Mouse (Mus musculus): ENCODE data around the gene H2-DMb1. TPM values are rescaled to one million over a fixed set of nuclear protein-coding genes. Genes with fewer than 3 reads are reported as not detected.

H2-DMb1 gene
- polyA plus RNA-seq, 1 experiment from 2014 or later = 8.6 TPM

- WGBS = 19% methylated on average over 7 of the region's 7 CpGs
These were observed 36.0 kb upstream of the H2-DMb1 start for GRCm38 (mm10) chr17:34116736-34117370.

GRCm38 (mm10) chr17:34117421-34118112 lies 35.3 kb upstream of the H2-DMb1 start:
- Histone ChIP-seq H3K4me1 (ENCODE audit: insufficient read depth, low read length) (peaks cover 25% of the 10 kb centered on the region), H3K27me3 (ENCODE audit: insufficient read depth, low read length) (no peaks in the 10 kb centered on the region), H3K36me3 (ENCODE audit: insufficient read depth, low read length) (peaks cover 60% of the 10 kb centered on the region), H3K9me3 (ENCODE audit: low read length) (no peaks in the 10 kb centered on the region), H3K9ac (replicated peaks; ENCODE audit: low read length) (peak overlapping the region; percentile 93), H3K27ac (ENCODE audit: low read length) (no peak overlapping the region), H3K4me3 (ENCODE audit: low read length) (peak overlapping the region; percentile 100), H3K4me2 (replicated peaks; ENCODE audit: low read depth, low read length) (peak overlapping the region; percentile 99)
- 0% methylated on average over 5 of the region's 5 CpGs for WGBS
- no peak for ATAC-seq (ENCODE audit: low FRiP score, low TSS enrichment)

More at GRCm38 (mm10) chr17:34116736-34117370, 36.0 kb upstream of the H2-DMb1 start:
- H3K36me3 ChIP-seq (ENCODE audit: insufficient read depth, low read length) = peaks cover 67% of the 10 kb centered on the region
- H3K27me3 ChIP-seq (ENCODE audit: insufficient read depth, low read length) = no peaks in the 10 kb centered on the region
- peaks cover 25% of the 10 kb centered on the region for H3K4me1 ChIP-seq (ENCODE audit: insufficient read depth, low read length)
- no peak overlapping the region for H3K27ac ChIP-seq (ENCODE audit: low read length)
- H3K9me3 ChIP-seq (ENCODE audit: low read length) = no peaks in the 10 kb centered on the region
- H3K4me3 ChIP-seq (ENCODE audit: low read length) = peak overlapping the region; percentile 100
- H3K9ac ChIP-seq (replicated peaks; ENCODE audit: low read length) = peak overlapping the region; percentile 93
- H3K4me2 ChIP-seq (replicated peaks; ENCODE audit: low read depth, low read length) = peak overlapping the region; percentile 99
- no peak for ATAC-seq (ENCODE audit: low FRiP score, low TSS enrichment)

- Histone ChIP-seq H3K4me2 (replicated peaks; ENCODE audit: low read depth, low read length) (peak overlapping the region; percentile 99), H3K9ac (replicated peaks; ENCODE audit: low read length) (peak overlapping the region; percentile 93), H3K4me3 (ENCODE audit: low read length) (peak overlapping the region; percentile 100), H3K27ac (ENCODE audit: low read length) (peak overlapping the region; percentile 100), H3K4me1 (ENCODE audit: insufficient read depth, low read length) (peaks cover 27% of the 10 kb centered on the region), H3K27me3 (ENCODE audit: insufficient read depth, low read length) (no peaks in the 10 kb centered on the region), H3K9me3 (ENCODE audit: low read length) (no peaks in the 10 kb centered on the region), H3K36me3 (ENCODE audit: insufficient read depth, low read length) (peaks cover 53% of the 10 kb centered on the region)
- under 1% methylated on average over 62 of the region's 67 CpGs for WGBS
- no peak for ATAC-seq (ENCODE audit: low FRiP score, low TSS enrichment)
These were observed 34.6 kb upstream of the H2-DMb1 start for GRCm38 (mm10) chr17:34118113-34118872.

GRCm38 (mm10) chr17:34118873-34119248 lies 34.0 kb upstream of the H2-DMb1 start:
- no peak; the same call in 1 of the 2 replicates for ATAC-seq (ENCODE audit: low FRiP score, low TSS enrichment)
- Histone ChIP-seq H3K4me3 (ENCODE audit: low read length) (peak overlapping the region; percentile 100), H3K36me3 (ENCODE audit: insufficient read depth, low read length) (peaks cover 47% of the 10 kb centered on the region), H3K27me3 (ENCODE audit: insufficient read depth, low read length) (no peaks in the 10 kb centered on the region), H3K9ac (replicated peaks; ENCODE audit: low read length) (peak overlapping the region; percentile 93), H3K9me3 (ENCODE audit: low read length) (no peaks in the 10 kb centered on the region), H3K4me1 (ENCODE audit: insufficient read depth, low read length) (peaks cover 32% of the 10 kb centered on the region), H3K4me2 (replicated peaks; ENCODE audit: low read depth, low read length) (peak overlapping the region; percentile 99), H3K27ac (ENCODE audit: low read length) (peak overlapping the region; percentile 100)
- 0% methylated on average over 37 of the region's 38 CpGs for WGBS

GRCm38 (mm10) chr17:34119249-34120179 lies 33.4 kb upstream of the H2-DMb1 start, which contains the start of gene H2-DMa:
Gene H2-DMa (plus strand): TSS chr17:34119541.
- Histone ChIP-seq H3K4me1 (ENCODE audit: insufficient read depth, low read length) (peaks cover 38% of the 10 kb centered on the region), H3K9ac (replicated peaks; ENCODE audit: low read length) (peak within 1 kb of the TSS; percentile 99), H3K27me3 (ENCODE audit: insufficient read depth, low read length) (no peaks in the 10 kb centered on the region), H3K36me3 (ENCODE audit: insufficient read depth, low read length) (peaks cover 41% of the 10 kb centered on the region), H3K9me3 (ENCODE audit: low read length) (no peaks in the 10 kb centered on the region), H3K27ac (ENCODE audit: low read length) (peak within 1 kb of the TSS; percentile 100), H3K4me3 (ENCODE audit: low read length) (peak within 1 kb of the TSS; percentile 100), H3K4me2 (replicated peaks; ENCODE audit: low read depth, low read length) (peak within 1 kb of the TSS; percentile 99)
- peak; percentile 74 for ATAC-seq (ENCODE audit: low FRiP score, low TSS enrichment)
- under 1% methylated on average over 96 of the region's 96 CpGs for WGBS

GRCm38 (mm10) chr17:34120180-34120723 lies 32.6 kb upstream of the H2-DMb1 start:
- Histone ChIP-seq H3K27ac (ENCODE audit: low read length) (peak overlapping the region; percentile 100), H3K36me3 (ENCODE audit: insufficient read depth, low read length) (peaks cover 33% of the 10 kb centered on the region), H3K4me2 (replicated peaks; ENCODE audit: low read depth, low read length) (peak overlapping the region; percentile 66), H3K9ac (replicated peaks; ENCODE audit: low read length) (peak overlapping the region; percentile 99), H3K27me3 (ENCODE audit: insufficient read depth, low read length) (no peaks in the 10 kb centered on the region), H3K9me3 (ENCODE audit: low read length) (no peaks in the 10 kb centered on the region), H3K4me1 (ENCODE audit: insufficient read depth, low read length) (peaks cover 37% of the 10 kb centered on the region), H3K4me3 (ENCODE audit: low read length) (peak overlapping the region; percentile 100)
- under 1% methylated on average over 29 of the region's 42 CpGs for WGBS
- peak; percentile 16 for ATAC-seq (ENCODE audit: low FRiP score, low TSS enrichment)

- H3K27ac ChIP-seq (ENCODE audit: low read length) = peak overlapping the region; percentile 100
- peaks cover 28% of the 10 kb centered on the region for H3K36me3 ChIP-seq (ENCODE audit: insufficient read depth, low read length)
- peak overlapping the region; percentile 99 for H3K9ac ChIP-seq (replicated peaks; ENCODE audit: low read length)
- H3K27me3 ChIP-seq (ENCODE audit: insufficient read depth, low read length) = no peaks in the 10 kb centered on the region
- H3K4me3 ChIP-seq (ENCODE audit: low read length) = peak overlapping the region; percentile 100
- peak overlapping the region; percentile 66 for H3K4me2 ChIP-seq (replicated peaks; ENCODE audit: low read depth, low read length)
- ATAC-seq (ENCODE audit: low FRiP score, low TSS enrichment) = peak; percentile 36
- peaks cover 31% of the 10 kb centered on the region for H3K4me1 ChIP-seq (ENCODE audit: insufficient read depth, low read length)
- H3K9me3 ChIP-seq (ENCODE audit: low read length) = no peaks in the 10 kb centered on the region
- under 1% methylated on average over 31 of the region's 31 CpGs for WGBS
These were observed 32.1 kb upstream of the H2-DMb1 start for GRCm38 (mm10) chr17:34120814-34121171.

GRCm38 (mm10) chr17:34121172-34121878 lies 31.5 kb upstream of the H2-DMb1 start:
- ATAC-seq (ENCODE audit: low FRiP score, low TSS enrichment) = peak; percentile 75
- under 1% methylated on average over 33 of the region's 35 CpGs for WGBS

More at GRCm38 (mm10) chr17:34121172-34121878, 31.5 kb upstream of the H2-DMb1 start:
- peak overlapping the region; percentile 66 for H3K4me2 ChIP-seq (replicated peaks; ENCODE audit: low read depth, low read length)
- H3K27ac ChIP-seq (ENCODE audit: low read length) = peak overlapping the region; percentile 100
- peaks cover 24% of the 10 kb centered on the region for H3K36me3 ChIP-seq (ENCODE audit: insufficient read depth, low read length)
- peak overlapping the region; percentile 100 for H3K4me3 ChIP-seq (ENCODE audit: low read length)
- H3K27me3 ChIP-seq (ENCODE audit: insufficient read depth, low read length) = no peaks in the 10 kb centered on the region
- no peaks in the 10 kb centered on the region for H3K9me3 ChIP-seq (ENCODE audit: low read length)
- peaks cover 28% of the 10 kb centered on the region for H3K4me1 ChIP-seq (ENCODE audit: insufficient read depth, low read length)
- H3K9ac ChIP-seq (replicated peaks; ENCODE audit: low read length) = peak overlapping the region; percentile 99
